Mouse (Mus musculus) heart, postnatal 0 days (tissue): ENCODE data around the gene Zfp362.

Source experiments
- CTCF ChIP-seq: IDR thresholded peaks from 2 replicates; pipeline ENCODE4 v1.5.1; 2016; ENCODE audit warnings: antibody characterized with exemption, control low read depth, low read depth
- EP300 ChIP-seq: IDR thresholded peaks from 2 replicates; pipeline ENCODE4 v1.6.1; 2016; ENCODE audit warnings: antibody characterized with exemption, low read depth

DNA sequence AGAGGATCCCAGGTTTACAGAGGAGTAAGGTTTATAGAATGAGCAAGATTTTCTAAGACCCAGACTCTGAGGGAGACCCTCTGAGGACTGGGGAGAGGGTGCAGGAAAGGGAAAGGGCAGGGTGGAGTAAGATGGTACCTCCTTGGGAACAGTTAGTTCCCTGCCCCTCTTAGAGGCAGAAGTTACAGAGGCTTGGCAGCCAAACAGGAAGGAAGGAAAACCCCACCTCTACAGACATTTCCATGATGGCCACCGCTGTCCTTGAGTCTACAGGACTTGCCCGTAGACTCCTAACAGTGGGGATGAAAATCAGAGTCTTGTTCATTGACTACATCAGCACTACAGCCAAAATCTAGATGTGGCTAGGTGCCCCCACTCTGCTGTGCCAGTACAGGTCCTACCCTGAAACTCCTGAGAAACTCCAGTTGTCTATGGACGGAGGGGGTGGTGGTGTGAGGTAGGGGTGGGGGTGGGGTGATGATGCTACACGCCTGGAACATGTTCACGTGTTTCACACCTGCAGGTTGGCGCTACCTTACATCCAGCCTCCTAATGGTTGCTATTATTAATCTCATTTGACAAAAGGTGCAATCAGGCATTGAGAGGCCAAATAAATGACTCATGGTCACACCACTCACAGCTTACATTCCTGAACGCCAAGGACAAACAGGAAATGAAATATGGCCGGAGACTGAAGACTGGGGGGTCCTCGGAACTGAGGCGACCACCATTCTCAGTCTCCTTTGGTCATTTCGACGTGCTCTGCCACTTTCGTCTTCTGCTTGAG is 36.1 kb downstream of the Zfp362 start:
- TF ChIP-seq CTCF (no peak), EP300 (no peak)
